13 mouse cellular contexts compared by ENCODE assay signal in the genomic region with DNA sequence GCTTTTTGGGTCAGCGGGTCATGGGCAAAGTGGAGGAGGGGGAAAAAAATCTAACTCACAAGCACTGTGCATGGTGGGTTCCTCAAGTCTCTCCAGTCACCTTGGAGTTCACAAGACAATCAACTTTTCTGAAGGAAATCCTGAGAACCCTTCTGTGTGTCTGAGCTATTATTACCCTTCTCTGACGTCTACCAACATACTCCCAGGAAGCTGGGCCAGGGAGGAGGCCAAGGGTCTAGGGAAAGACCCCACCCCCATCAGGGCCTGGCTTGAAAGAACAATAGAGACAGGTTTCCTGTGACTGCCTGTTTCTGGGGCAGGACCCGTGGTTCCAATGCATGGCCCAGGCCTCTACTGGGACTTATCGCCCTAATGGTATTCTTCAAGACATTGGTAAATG.
"Had no signal": no experiment of that assay in that cellular context is flagged by ENCODE, and none has a peak within 500 bp of the region (broad histone marks: within the 10 kb centered on the region; RNA-seq: fewer than 3 reads in every experiment).

No protein-coding gene starts in this region.

- H3K27ac ChIP-seq: kidney, embryonic 15.5 days; limb, embryonic 13.5 days; liver, embryonic 15.5 days; midbrain, embryonic 13.5 days; neural tube, embryonic 15.5 days had no signal

- DNase-seq: layer of hippocampus, adult 9-11 months; layer of hippocampus, postnatal 36 days; lung, embryonic 14.5 days; lung, postnatal 14 days; right cerebral cortex, adult 18-20 months; right cerebral cortex, postnatal 25 days; thymus, postnatal 36 days had no signal

- H3K36me3 ChIP-seq: kidney, embryonic 15.5 days; limb, embryonic 13.5 days; liver, embryonic 15.5 days; midbrain, embryonic 13.5 days; neural tube, embryonic 15.5 days had no signal

- H3K4me2 ChIP-seq: kidney, embryonic 15.5 days; limb, embryonic 13.5 days; liver, embryonic 15.5 days; lung, embryonic 14.5 days; midbrain, embryonic 13.5 days; neural tube, embryonic 15.5 days had no signal

- H3K9ac ChIP-seq: kidney, embryonic 15.5 days; limb, embryonic 13.5 days; liver, embryonic 15.5 days; lung, embryonic 14.5 days; midbrain, embryonic 13.5 days; neural tube, embryonic 15.5 days had no signal

- H3K4me1 ChIP-seq: liver, embryonic 15.5 days; midbrain, embryonic 13.5 days; neural tube, embryonic 15.5 days had no signal

- ATAC-seq: midbrain, embryonic 13.5 days had no signal

- H3K9me3 ChIP-seq: kidney, embryonic 15.5 days; limb, embryonic 13.5 days; liver, embryonic 15.5 days; midbrain, embryonic 13.5 days; neural tube, embryonic 15.5 days had no signal

- H3K27me3 ChIP-seq: kidney, embryonic 15.5 days; limb, embryonic 13.5 days; liver, embryonic 15.5 days; midbrain, embryonic 13.5 days; neural tube, embryonic 15.5 days had no signal

- H3K4me3 ChIP-seq: kidney, embryonic 15.5 days; limb, embryonic 13.5 days; liver, embryonic 15.5 days; midbrain, embryonic 13.5 days; myocyte; neural tube, embryonic 15.5 days had no signal
